Mouse (Mus musculus) lung, embryonic 16.5 days (tissue): Measurements from ENCODE around the gene Ncam2. TPM values are rescaled to one million over a fixed set of nuclear protein-coding genes. Genes with fewer than 3 reads are reported as not detected.

Experiments
- ATAC-seq: fragments of 200-750 bp; cut with Nextera tagmentation; 2 replicates; pipeline ENCODE4 v1.8.0; 2017; ENCODE audit warnings: low read depth, mild to moderate bottlenecking, moderate library complexity
- H3K27ac ChIP-seq: fragments of 300-500 bp; sonication (generic); 2 replicates; pipeline ENCODE4 v1.5.1; 2014; ENCODE audit warnings: mild to moderate bottlenecking, control low read depth, low read length
- H3K27me3 ChIP-seq: fragments of 300-500 bp; sonication (generic); 2 replicates; pipeline ENCODE4 v1.6.1; 2014; ENCODE audit warnings: low read depth, low read length, mixed read lengths; ENCODE audit not compliant: control insufficient read depth, insufficient read depth
- H3K36me3 ChIP-seq: fragments of 300-500 bp; sonication (generic); 2 replicates; pipeline ENCODE4 v1.6.1; 2014; ENCODE audit warnings: low read length; ENCODE audit not compliant: control insufficient read depth, insufficient read depth
- H3K4me1 ChIP-seq: fragments of 300-500 bp; sonication (generic); replicated peaks from 2 replicates; pipeline ENCODE4 v1.6.1; 2014; ENCODE audit warnings: low read length, mixed read lengths; ENCODE audit not compliant: control insufficient read depth, insufficient read depth
- H3K4me2 ChIP-seq: fragments of 300-500 bp; sonication (generic); 2 replicates; pipeline ENCODE4 v1.6.1; 2014; ENCODE audit warnings: low read depth, low read length, control low read depth
- H3K4me3 ChIP-seq: fragments of 300-500 bp; sonication (generic); 2 replicates; pipeline ENCODE4 v1.5.1; 2014; ENCODE audit warnings: mild to moderate bottlenecking, low read length, control low read depth
- H3K9ac ChIP-seq: fragments of 300-500 bp; sonication (generic); 2 replicates; pipeline ENCODE4 v1.6.1; 2014; ENCODE audit warnings: low read length, control low read depth
- H3K9me3 ChIP-seq: fragments of 300-500 bp; sonication (generic); 2 replicates; pipeline ENCODE4 v1.6.1; 2016; ENCODE audit warnings: low read length; ENCODE audit not compliant: control insufficient read depth
- WGBS: fragments of 180-500 bp; shearing (Covaris S2); extraction: QIAGEN DNeasy Blood & Tissue Kit; methylation state at CpG from one replicate; pipeline ENCODE4 v1.1.7; 2014; 5-methylcytosine and 5-hydroxymethylcytosine counted together
- polyA plus RNA-seq: library from polyadenylated mRNA; unstranded; fragments of >200 nt; fragmentation: Nextera tagmentation; extraction: Ambion mirVana; gene quantifications from 2 replicates; pipeline ENCODE4 v1.2.1, GENCODE M21; 2015

The Ncam2 gene
- polyA plus RNA-seq, 1 experiment from 2014 or later = 0.34 TPM

DNA sequence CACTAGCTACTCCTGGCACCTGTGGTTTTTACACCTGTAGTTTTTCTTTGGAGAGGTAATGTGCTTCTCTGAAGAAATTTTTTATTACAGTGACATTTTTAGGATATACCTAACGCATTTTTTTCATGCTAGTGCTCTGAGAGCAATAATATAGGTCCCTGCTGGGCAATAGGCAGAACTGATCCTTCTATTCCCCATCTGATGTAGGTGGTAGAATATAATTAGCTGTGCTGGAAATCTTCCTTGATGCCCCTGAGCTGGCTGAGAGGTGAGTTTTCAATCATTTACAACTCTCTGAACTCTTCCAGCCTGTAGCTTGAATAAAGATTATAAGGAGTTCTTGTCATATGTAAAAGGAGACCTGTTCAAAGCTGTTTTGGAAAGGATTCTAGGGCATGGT is 272.4 kb downstream of the Ncam2 start:
- no peaks in the 10 kb centered on the region for H3K36me3 ChIP-seq
- H3K9ac ChIP-seq = no peak overlapping the region
- no peaks in the 10 kb centered on the region for H3K4me1 ChIP-seq
- WGBS = 43% methylated on average over 1 of the region's 1 CpGs
- H3K27me3 ChIP-seq = no peaks in the 10 kb centered on the region
- no peak overlapping the region for H3K27ac ChIP-seq
- ATAC-seq = no peak
- H3K4me3 ChIP-seq = no peak overlapping the region
- H3K4me2 ChIP-seq = no peak overlapping the region
- H3K9me3 ChIP-seq = no peaks in the 10 kb centered on the region

DNA sequence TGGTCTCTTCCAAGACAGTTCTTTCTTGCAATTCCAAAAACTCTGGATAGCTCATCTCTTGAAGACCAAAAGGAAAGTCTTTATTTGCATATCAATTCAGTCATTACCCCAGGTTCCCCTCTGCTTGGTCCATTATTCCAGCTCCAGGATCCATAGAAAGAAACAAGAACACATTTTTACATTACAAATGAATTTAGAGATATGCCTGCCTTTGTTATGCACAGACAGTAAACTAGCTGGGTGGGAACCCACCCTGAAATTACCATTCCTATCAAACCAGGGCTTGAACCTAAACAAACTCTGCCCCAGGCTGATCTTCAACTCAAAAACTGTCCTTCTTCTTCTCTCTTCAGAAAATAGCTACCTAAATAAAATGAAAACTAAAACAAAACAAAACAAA is 280.6 kb downstream of the Ncam2 start:
- no peaks in the 10 kb centered on the region for H3K9me3 ChIP-seq
- H3K9ac ChIP-seq = no peak overlapping the region
- H3K27ac ChIP-seq = no peak overlapping the region
- H3K4me3 ChIP-seq = no peak overlapping the region
- no peaks in the 10 kb centered on the region for H3K4me1 ChIP-seq
- no peak overlapping the region for H3K4me2 ChIP-seq
- no peak for ATAC-seq
- H3K36me3 ChIP-seq = no peaks in the 10 kb centered on the region
- H3K27me3 ChIP-seq = no peaks in the 10 kb centered on the region

DNA sequence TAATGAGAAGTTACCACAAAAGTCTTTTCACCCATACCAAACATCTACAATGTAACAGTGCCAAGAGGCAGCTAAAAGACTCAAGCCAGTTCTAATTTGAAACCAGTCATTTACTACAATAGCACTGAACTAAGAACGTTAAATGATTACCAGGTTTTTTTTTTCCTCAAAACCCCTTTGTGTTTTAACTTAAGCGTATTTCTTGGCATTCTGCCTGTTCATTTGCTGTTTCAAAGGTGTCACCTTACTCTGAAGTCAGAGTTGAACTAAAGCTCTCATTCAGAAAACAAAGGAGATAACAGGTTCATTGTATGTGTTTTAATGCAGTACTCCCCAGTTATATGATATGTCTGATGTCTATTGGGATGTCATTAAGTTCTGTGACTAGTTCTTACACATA is 295.6 kb downstream of the Ncam2 start:
- Histone ChIP-seq H3K27ac (no peak overlapping the region), H3K27me3 (no peaks in the 10 kb centered on the region), H3K36me3 (no peaks in the 10 kb centered on the region), H3K4me1 (no peaks in the 10 kb centered on the region), H3K9ac (no peak overlapping the region), H3K4me3 (no peak overlapping the region), H3K4me2 (no peak overlapping the region), H3K9me3 (no peaks in the 10 kb centered on the region)
- 47% methylated on average over 2 of the region's 2 CpGs for WGBS
- no peak for ATAC-seq

DNA sequence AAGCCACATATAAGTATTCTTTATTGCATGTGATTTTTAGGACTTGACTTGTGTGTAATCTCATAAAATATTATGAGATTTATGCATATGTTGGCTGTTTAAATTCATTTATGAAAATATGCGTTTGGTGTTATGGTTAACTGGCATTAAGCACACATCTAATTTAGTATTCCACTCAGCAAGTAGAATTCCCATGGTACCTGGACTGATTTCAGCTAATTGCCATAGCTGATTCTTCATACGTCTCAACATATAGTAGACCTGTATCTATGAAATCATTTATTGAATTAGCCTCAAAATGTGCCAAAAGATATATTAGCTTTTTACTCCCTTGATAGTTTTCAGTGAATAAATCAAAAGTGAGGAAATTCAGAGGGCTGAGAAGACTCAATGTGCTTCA is 302.1 kb downstream of the Ncam2 start:
- H3K9me3 ChIP-seq = no peaks in the 10 kb centered on the region
- H3K4me1 ChIP-seq = no peaks in the 10 kb centered on the region
- 78% methylated on average over 2 of the region's 2 CpGs for WGBS
- no peak overlapping the region for H3K9ac ChIP-seq
- no peaks in the 10 kb centered on the region for H3K36me3 ChIP-seq
- ATAC-seq = no peak
- H3K27ac ChIP-seq = no peak overlapping the region
- no peak overlapping the region for H3K4me2 ChIP-seq
- H3K27me3 ChIP-seq = no peaks in the 10 kb centered on the region
- no peak overlapping the region for H3K4me3 ChIP-seq

DNA sequence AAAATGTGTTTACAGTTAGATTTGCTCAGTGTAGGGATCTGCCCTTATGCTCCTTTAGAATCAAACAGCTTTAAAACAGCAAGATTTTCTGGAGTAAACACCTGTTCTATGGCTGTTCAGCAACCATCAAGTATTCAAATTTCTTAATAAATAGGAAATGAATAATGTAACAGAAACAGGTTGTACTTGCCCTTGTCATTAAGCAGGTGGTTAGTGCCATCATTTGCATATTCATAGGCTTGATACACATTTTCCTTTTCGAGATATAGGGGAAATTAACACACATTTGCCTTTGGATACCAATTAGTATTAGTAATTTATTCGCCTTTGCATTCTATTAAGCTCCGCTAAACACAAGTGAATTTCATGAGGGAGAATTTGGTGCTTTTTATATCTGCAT is 335.7 kb downstream of the Ncam2 start:
- H3K4me2 ChIP-seq = no peak overlapping the region
- ATAC-seq = no peak
- H3K27me3 ChIP-seq = no peaks in the 10 kb centered on the region
- no peak overlapping the region for H3K4me3 ChIP-seq
- no peaks in the 10 kb centered on the region for H3K9me3 ChIP-seq
- 73% methylated on average over 3 of the region's 3 CpGs for WGBS
- H3K36me3 ChIP-seq = no peaks in the 10 kb centered on the region
- no peak overlapping the region for H3K27ac ChIP-seq
- no peak overlapping the region for H3K9ac ChIP-seq
- H3K4me1 ChIP-seq = no peaks in the 10 kb centered on the region

DNA sequence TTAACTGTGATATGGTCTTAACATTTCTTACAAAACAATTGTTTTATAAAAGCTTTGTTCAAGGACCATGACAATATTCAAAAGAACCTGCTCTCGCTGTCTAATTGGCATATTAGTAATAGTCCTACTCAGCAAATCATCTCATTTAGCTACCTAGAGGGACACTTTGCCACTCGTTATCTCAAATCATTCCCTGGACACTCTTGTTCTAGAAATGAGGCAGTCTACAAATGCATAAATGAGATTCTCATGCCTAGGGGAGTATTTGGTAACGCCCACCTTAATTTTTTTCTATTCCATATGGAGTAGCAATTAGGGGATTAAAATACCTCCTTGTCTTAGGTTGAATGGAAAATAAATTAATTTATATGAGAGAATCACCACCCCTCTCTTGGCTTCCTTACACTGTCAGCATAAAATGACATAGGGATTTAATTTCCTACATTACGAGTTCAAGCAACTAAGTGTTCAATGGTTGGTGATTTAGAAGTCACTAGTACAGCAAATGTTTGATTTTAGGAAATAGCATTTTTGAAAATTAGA is 387.1 kb downstream of the Ncam2 start:
- ATAC-seq = no peak

DNA sequence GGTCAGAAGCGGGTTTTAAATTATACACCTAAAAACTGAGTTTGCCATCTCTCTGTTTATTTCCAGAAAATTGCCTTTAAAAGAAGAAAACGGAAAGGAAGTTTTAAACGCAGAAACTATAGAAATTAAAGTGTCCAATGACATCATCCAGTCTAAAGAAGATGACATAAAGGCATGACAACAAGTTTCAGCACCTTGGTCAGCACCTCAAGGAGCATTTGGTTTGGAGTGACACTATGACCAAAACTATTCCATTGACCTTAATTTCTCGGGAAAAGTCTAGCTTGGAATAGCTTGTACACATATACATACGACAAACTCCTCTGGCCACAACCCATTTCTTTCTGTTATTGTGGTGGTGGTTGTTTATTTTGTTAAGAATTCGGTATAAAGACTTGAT is 422.8 kb downstream of the Ncam2 start:
- Histone ChIP-seq H3K4me2 (no peak overlapping the region), H3K4me3 (no peak overlapping the region), H3K9me3 (no peaks in the 10 kb centered on the region), H3K27ac (no peak overlapping the region), H3K4me1 (no peaks in the 10 kb centered on the region), H3K27me3 (no peaks in the 10 kb centered on the region), H3K9ac (no peak overlapping the region), H3K36me3 (no peaks in the 10 kb centered on the region)
- WGBS = 39% methylated on average over 6 of the region's 6 CpGs
- ATAC-seq = no peak

More for the DNA sequence above, 387.1 kb downstream of the Ncam2 start:
- H3K4me1 ChIP-seq = no peaks in the 10 kb centered on the region
- no peaks in the 10 kb centered on the region for H3K27me3 ChIP-seq
- no peaks in the 10 kb centered on the region for H3K36me3 ChIP-seq
- H3K9me3 ChIP-seq = no peaks in the 10 kb centered on the region
- H3K9ac ChIP-seq = no peak overlapping the region
- H3K4me3 ChIP-seq = no peak overlapping the region
- no peak overlapping the region for H3K27ac ChIP-seq
- WGBS = 85% methylated on average over 4 of the region's 4 CpGs
- H3K4me2 ChIP-seq = no peak overlapping the region

DNA sequence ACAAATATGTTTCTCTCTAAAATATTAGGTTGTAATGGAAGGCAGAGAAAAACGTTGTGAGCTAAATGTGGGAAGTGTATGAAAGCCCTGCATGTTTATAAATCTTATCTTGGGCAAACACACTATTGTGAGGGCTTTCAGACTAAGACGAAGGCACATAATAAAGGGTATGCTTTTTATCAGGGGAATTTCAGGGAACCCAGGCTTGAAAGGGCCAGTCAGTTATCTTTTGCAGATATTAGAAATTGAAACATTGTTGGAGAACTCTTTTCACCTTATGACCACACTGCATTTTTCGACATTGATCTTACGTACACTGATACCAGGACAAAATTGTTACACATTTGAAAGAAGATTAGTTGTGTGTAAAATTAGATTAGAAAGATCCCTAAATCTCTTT is 423.3 kb downstream of the Ncam2 start:
- no peaks in the 10 kb centered on the region for H3K9me3 ChIP-seq
- no peak overlapping the region for H3K4me2 ChIP-seq
- H3K27ac ChIP-seq = no peak overlapping the region
- no peaks in the 10 kb centered on the region for H3K36me3 ChIP-seq
- no peak overlapping the region for H3K9ac ChIP-seq
- ATAC-seq = no peak
- 51% methylated on average over 4 of the region's 4 CpGs for WGBS
- H3K27me3 ChIP-seq = no peaks in the 10 kb centered on the region
- H3K4me1 ChIP-seq = no peaks in the 10 kb centered on the region
- H3K4me3 ChIP-seq = no peak overlapping the region

DNA sequence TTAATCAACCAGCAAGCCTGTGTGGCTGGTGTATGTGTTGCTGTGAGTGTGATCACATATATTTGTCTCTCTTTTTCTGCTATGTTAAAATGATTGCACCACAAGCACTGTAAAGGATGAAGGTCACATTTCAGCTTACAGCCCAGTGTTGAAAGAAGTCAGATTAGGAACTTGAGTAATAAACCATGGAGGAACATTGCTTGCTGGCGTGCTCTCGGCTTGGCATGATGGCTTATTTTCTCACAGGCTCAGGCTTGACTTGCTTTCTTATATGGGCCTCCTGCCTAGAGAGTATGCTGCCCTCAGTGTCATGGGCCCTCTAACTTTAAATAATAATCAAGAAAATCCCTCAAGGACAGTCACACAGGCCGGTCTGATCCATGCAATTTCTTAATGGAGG is 449.8 kb downstream of the Ncam2 start:
- no peaks in the 10 kb centered on the region for H3K9me3 ChIP-seq
- no peaks in the 10 kb centered on the region for H3K36me3 ChIP-seq
- no peaks in the 10 kb centered on the region for H3K27me3 ChIP-seq
- no peak overlapping the region for H3K9ac ChIP-seq
- H3K4me3 ChIP-seq = no peak overlapping the region
- H3K4me1 ChIP-seq = no peaks in the 10 kb centered on the region
- WGBS = 72% methylated on average over 3 of the region's 3 CpGs
- H3K4me2 ChIP-seq = no peak overlapping the region
- no peak overlapping the region for H3K27ac ChIP-seq
- no peak for ATAC-seq

DNA sequence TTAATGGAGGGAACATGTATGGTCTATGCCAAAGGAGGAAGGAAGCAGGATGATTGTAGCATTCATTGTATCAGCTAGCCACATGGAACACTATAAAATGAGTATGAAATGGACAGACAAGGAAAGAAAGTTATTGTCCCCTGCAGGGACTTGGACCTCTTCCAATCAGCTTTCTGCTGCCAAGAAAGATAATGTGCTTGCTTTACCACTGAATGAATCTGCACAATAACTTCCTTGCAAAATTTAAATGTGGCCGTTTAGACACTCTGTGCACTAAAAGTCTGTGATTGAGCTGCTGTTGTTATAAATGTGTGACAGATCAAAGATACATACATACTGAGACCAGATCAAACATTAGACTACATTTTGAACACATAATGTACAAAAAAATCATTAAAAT is 451.1 kb downstream of the Ncam2 start:
- WGBS = 22% methylated on average over 1 of the region's 1 CpGs
- H3K27me3 ChIP-seq = no peaks in the 10 kb centered on the region
- ATAC-seq = no peak

More for the DNA sequence above, 451.1 kb downstream of the Ncam2 start:
- H3K9me3 ChIP-seq = no peaks in the 10 kb centered on the region
- H3K27ac ChIP-seq = no peak overlapping the region
- H3K36me3 ChIP-seq = no peaks in the 10 kb centered on the region
- H3K9ac ChIP-seq = no peak overlapping the region
- no peak overlapping the region for H3K4me3 ChIP-seq
- H3K4me1 ChIP-seq = no peaks in the 10 kb centered on the region
- H3K4me2 ChIP-seq = no peak overlapping the region
